In genomic region chr5:101923710-101924109, GRCm38 (mm10) we compare ENCODE assay signal across 31 mouse cellular contexts.
DNase-seq lines count a peak whose midpoint lies in the region; ATAC-seq and TF ChIP-seq lines count a peak whose summit lies in the region.
"Had no signal": no experiment of that assay in that cellular context is flagged by ENCODE, and none has a peak within 500 bp of the region (broad histone marks: within the 10 kb centered on the region; RNA-seq: fewer than 3 reads in every experiment).

No protein-coding gene starts in this region.

- H3K9ac ChIP-seq in lung, postnatal 0 days (replicated peaks; ENCODE audit: low read depth) = no peak overlapping the region
- H3K9ac ChIP-seq: heart, embryonic 13.5 days; hindbrain, embryonic 13.5 days; liver, embryonic 14.5 days; midbrain, embryonic 13.5 days; neural tube, embryonic 12.5 days had no signal

- H3K4me2 ChIP-seq in lung, postnatal 0 days (replicated peaks; ENCODE audit: low read depth, low read length) = no peak overlapping the region
- H3K4me2 ChIP-seq: heart, embryonic 13.5 days; hindbrain, embryonic 13.5 days; midbrain, embryonic 13.5 days; neural tube, embryonic 12.5 days had no signal

- H3K27me3 ChIP-seq in lung, postnatal 0 days (replicated peaks; ENCODE audit: insufficient read depth, low read length) = no peaks in the 10 kb centered on the region
- H3K27me3 ChIP-seq: CH12.LX; heart, embryonic 13.5 days; hindbrain, embryonic 13.5 days; midbrain, embryonic 13.5 days; neural tube, embryonic 12.5 days had no signal

- no peak for TF ChIP-seq EP300 in lung, postnatal 0 days (IDR thresholded peaks at IDR 0.05)

- H3K4me1 ChIP-seq in lung, postnatal 0 days (ENCODE audit: insufficient read depth, low read depth, low read length) = no peaks in the 10 kb centered on the region
- H3K4me1 ChIP-seq: heart, embryonic 13.5 days; hindbrain, embryonic 13.5 days; midbrain, embryonic 13.5 days; neural tube, embryonic 12.5 days had no signal

- peaks cover 35% of the 10 kb centered on the region for H3K36me3 ChIP-seq in lung, postnatal 0 days (ENCODE audit: insufficient read depth, low read length)

- DNase-seq in adrenal gland, postnatal 10 days = peak; percentile 14
- no peak for DNase-seq in adrenal gland, adult 2 months
- peak; percentile 4 for DNase-seq in lung, postnatal 0 days (ENCODE audit: low spot score)
- DNase-seq in lung, postnatal 10 days = no peak
- DNase-seq in embryo, embryonic 11 days = peak; percentile 36
- DNase-seq in retina, postnatal 1 day = peak; percentile 11
- no peak for DNase-seq in right cerebral cortex, postnatal 4 days
- DNase-seq: adrenal gland, postnatal 25 days; cerebellum, adult 2 months; cerebellum, postnatal 14 days; gastrocnemius, adult 2 months; gastrocnemius, postnatal 36 days; heart, adult 2 months; heart, postnatal 10 days; kidney, adult 9 months; kidney, postnatal 10 days; liver; lung, adult 2 months; right cerebral cortex, postnatal 25 days; spleen, adult 18-20 months; thymus, postnatal 14 days had no signal

- H3K27ac ChIP-seq in lung, postnatal 0 days (ENCODE audit: low read length) = no peak overlapping the region
- H3K27ac ChIP-seq: gastrocnemius, adult 2 months; heart, adult 2 months; heart, embryonic 13.5 days; hindbrain, embryonic 13.5 days; liver, embryonic 14.5 days; midbrain, embryonic 13.5 days; neural tube, embryonic 12.5 days had no signal

- no peaks in the 10 kb centered on the region for H3K9me3 ChIP-seq in lung, postnatal 0 days (ENCODE audit: low read length)
- H3K9me3 ChIP-seq: heart, embryonic 13.5 days; hindbrain, embryonic 13.5 days; midbrain, embryonic 13.5 days; neural tube, embryonic 12.5 days had no signal

- WGBS in lung, postnatal 0 days = 62% methylated on average over 11 of the region's 11 CpGs

- H3K4me3 ChIP-seq in lung, postnatal 0 days (ENCODE audit: low read depth, low read length) = no peak overlapping the region
- H3K4me3 ChIP-seq: erythroblast, embryonic 14.5 days; gastrocnemius, adult 2 months; heart, adult 2 months; heart, embryonic 13.5 days; hindbrain, embryonic 13.5 days; midbrain, embryonic 13.5 days; neural tube, embryonic 12.5 days had no signal

- ATAC-seq in lung, postnatal 0 days = no peak
- ATAC-seq: activated CD4-positive, CD25-positive, alpha-beta regulatory T cell, adult 4 months; forebrain, embryonic 16.5 days; intestine, postnatal 0 days; midbrain, embryonic 13.5 days had no signal

- TF ChIP-seq CTCF in lung, postnatal 0 days (IDR thresholded peaks at IDR 0.05) = no peak

Comparison
In these comparisons a context has a peak if more than half of its experiments do, and no peak if none do; other contexts are left out.
1. DNase-seq: peak in adrenal gland, postnatal 10 days (single experiment), lung, postnatal 0 days (single experiment), embryo, embryonic 11 days (single experiment) and retina, postnatal 1 day (single experiment); none in adrenal gland, adult 2 months (single experiment), lung, postnatal 10 days (single experiment) and right cerebral cortex, postnatal 4 days (single experiment).